Mouse (Mus musculus): ENCODE measurements around the gene Ccsap. TPM values are rescaled to one million over a fixed set of nuclear protein-coding genes. Genes with fewer than 3 reads are reported as not detected.

Gene Ccsap
- polyA plus RNA-seq, 1 experiment from 2014 or later, result 4.8 TPM

- peak; percentile 54; the same call in 1 of the 2 replicates for ATAC-seq
- Histone ChIP-seq H3K4me1 (ENCODE audit: control insufficient read depth, insufficient read depth, low read depth, low read length) (no peaks in the 10 kb centered on the region), H3K9ac (ENCODE audit: low read depth, low read length) (no peak overlapping the region), H3K4me3 (ENCODE audit: low read length) (no peak overlapping the region), H3K9me3 (ENCODE audit: control insufficient read depth, low read length) (no peaks in the 10 kb centered on the region), H3K4me2 (ENCODE audit: low read length) (no peak overlapping the region), H3K36me3 (ENCODE audit: control insufficient read depth, insufficient read depth, low read length) (no peaks in the 10 kb centered on the region), H3K27ac (ENCODE audit: low read depth, low read length) (no peak overlapping the region), H3K27me3 (replicated peaks; ENCODE audit: control insufficient read depth, insufficient read depth, low read length) (no peaks in the 10 kb centered on the region)
- 36% methylated on average over 5 of the region's 5 CpGs for WGBS
Measured at GRCm38 (mm10) chr8:123866971-123867370, 7.0 kb upstream of the Ccsap start.

- no peak overlapping the region for H3K9ac ChIP-seq (ENCODE audit: low read depth, low read length)
- H3K4me2 ChIP-seq (ENCODE audit: low read length), result no peak overlapping the region
- no peaks in the 10 kb centered on the region for H3K4me1 ChIP-seq (ENCODE audit: control insufficient read depth, insufficient read depth, low read depth, low read length)
- 82% methylated on average over 7 of the region's 7 CpGs for WGBS
- no peak for ATAC-seq
- H3K27me3 ChIP-seq (replicated peaks; ENCODE audit: control insufficient read depth, insufficient read depth, low read length), result no peaks in the 10 kb centered on the region; the same call in 1 of the 2 replicates
- H3K27ac ChIP-seq (ENCODE audit: low read depth, low read length), result no peak overlapping the region
- H3K4me3 ChIP-seq (ENCODE audit: low read length), result no peak overlapping the region
- no peaks in the 10 kb centered on the region for H3K9me3 ChIP-seq (ENCODE audit: control insufficient read depth, low read length)
- H3K36me3 ChIP-seq (ENCODE audit: control insufficient read depth, insufficient read depth, low read length), result no peaks in the 10 kb centered on the region
Measured at GRCm38 (mm10) chr8:123865786-123866185, 5.8 kb upstream of the Ccsap start.

- H3K27me3 ChIP-seq (replicated peaks; ENCODE audit: control insufficient read depth, insufficient read depth, low read length), result no peaks in the 10 kb centered on the region; the same call in 1 of the 2 replicates
- peak overlapping the region; percentile 98 for H3K4me3 ChIP-seq (ENCODE audit: low read length)
- no peak overlapping the region; the same call in 1 of the 2 replicates for H3K9ac ChIP-seq (ENCODE audit: low read depth, low read length)
- H3K4me1 ChIP-seq (ENCODE audit: control insufficient read depth, insufficient read depth, low read depth, low read length), result peaks cover 10% of the 10 kb centered on the region
- WGBS, result 72% methylated on average over 4 of the region's 4 CpGs
- no peak overlapping the region; the same call in 1 of the 2 replicates for H3K27ac ChIP-seq (ENCODE audit: low read depth, low read length)
- no peaks in the 10 kb centered on the region for H3K9me3 ChIP-seq (ENCODE audit: control insufficient read depth, low read length)
- H3K36me3 ChIP-seq (ENCODE audit: control insufficient read depth, insufficient read depth, low read length), result no peaks in the 10 kb centered on the region
- ATAC-seq, result no peak
- H3K4me2 ChIP-seq (ENCODE audit: low read length), result peak overlapping the region; percentile 94
Measured at GRCm38 (mm10) chr8:123860386-123860785, 377 bp upstream of the Ccsap start.

- Histone ChIP-seq H3K4me2 (ENCODE audit: low read length) (peak overlapping the region; percentile 94), H3K27me3 (replicated peaks; ENCODE audit: control insufficient read depth, insufficient read depth, low read length) (no peaks in the 10 kb centered on the region; the same call in 1 of the 2 replicates), H3K4me3 (ENCODE audit: low read length) (peak overlapping the region; percentile 98), H3K36me3 (ENCODE audit: control insufficient read depth, insufficient read depth, low read length) (no peaks in the 10 kb centered on the region), H3K9me3 (ENCODE audit: control insufficient read depth, low read length) (no peaks in the 10 kb centered on the region), H3K4me1 (ENCODE audit: control insufficient read depth, insufficient read depth, low read depth, low read length) (peaks cover 10% of the 10 kb centered on the region), H3K9ac (ENCODE audit: low read depth, low read length) (peak overlapping the region; percentile 89), H3K27ac (ENCODE audit: low read depth, low read length) (peak overlapping the region; percentile 90)
- peak; percentile 96 for ATAC-seq
- 0% methylated on average over 61 of the region's 79 CpGs for WGBS
Measured at GRCm38 (mm10) chr8:123858941-123859647, 915 bp downstream of the Ccsap start.

GRCm38 (mm10) chr8:123858574-123858940 is 1.5 kb downstream of the Ccsap start:
- ATAC-seq, result peak; percentile 9; the same call in 1 of the 2 replicates
- peak overlapping the region; percentile 98 for H3K4me3 ChIP-seq (ENCODE audit: low read length)
- H3K27me3 ChIP-seq (replicated peaks; ENCODE audit: control insufficient read depth, insufficient read depth, low read length), result no peaks in the 10 kb centered on the region; the same call in 1 of the 2 replicates
- under 1% methylated on average over 17 of the region's 17 CpGs for WGBS
- H3K4me1 ChIP-seq (ENCODE audit: control insufficient read depth, insufficient read depth, low read depth, low read length), result peaks cover 10% of the 10 kb centered on the region
- H3K36me3 ChIP-seq (ENCODE audit: control insufficient read depth, insufficient read depth, low read length), result no peaks in the 10 kb centered on the region
- H3K9ac ChIP-seq (ENCODE audit: low read depth, low read length), result peak overlapping the region; percentile 89
- peak overlapping the region; percentile 90; the same call in 1 of the 2 replicates for H3K27ac ChIP-seq (ENCODE audit: low read depth, low read length)
- H3K9me3 ChIP-seq (ENCODE audit: control insufficient read depth, low read length), result no peaks in the 10 kb centered on the region
- peak overlapping the region; percentile 94 for H3K4me2 ChIP-seq (ENCODE audit: low read length)

GRCm38 (mm10) chr8:123857361-123857760 is 2.6 kb downstream of the Ccsap start:
- Histone ChIP-seq H3K9me3 (ENCODE audit: control insufficient read depth, low read length) (no peaks in the 10 kb centered on the region), H3K27ac (ENCODE audit: low read depth, low read length) (no peak overlapping the region), H3K9ac (ENCODE audit: low read depth, low read length) (no peak overlapping the region), H3K4me3 (ENCODE audit: low read length) (no peak overlapping the region), H3K36me3 (ENCODE audit: control insufficient read depth, insufficient read depth, low read length) (no peaks in the 10 kb centered on the region), H3K4me1 (ENCODE audit: control insufficient read depth, insufficient read depth, low read depth, low read length) (peaks cover 10% of the 10 kb centered on the region), H3K27me3 (replicated peaks; ENCODE audit: control insufficient read depth, insufficient read depth, low read length) (no peaks in the 10 kb centered on the region; the same call in 1 of the 2 replicates), H3K4me2 (ENCODE audit: low read length) (no peak overlapping the region; the same call in 1 of the 2 replicates)
- no peak for ATAC-seq
- WGBS, result 77% methylated on average over 3 of the region's 3 CpGs

- Histone ChIP-seq H3K4me1 (ENCODE audit: control insufficient read depth, insufficient read depth, low read depth, low read length) (peaks cover 10% of the 10 kb centered on the region), H3K4me3 (ENCODE audit: low read length) (no peak overlapping the region), H3K36me3 (ENCODE audit: control insufficient read depth, insufficient read depth, low read length) (no peaks in the 10 kb centered on the region), H3K9me3 (ENCODE audit: control insufficient read depth, low read length) (no peaks in the 10 kb centered on the region), H3K27ac (ENCODE audit: low read depth, low read length) (no peak overlapping the region), H3K9ac (ENCODE audit: low read depth, low read length) (no peak overlapping the region), H3K27me3 (replicated peaks; ENCODE audit: control insufficient read depth, insufficient read depth, low read length) (no peaks in the 10 kb centered on the region), H3K4me2 (ENCODE audit: low read length) (no peak overlapping the region)
- no peak for ATAC-seq
- 89% methylated on average over 9 of the region's 9 CpGs for WGBS
Measured at GRCm38 (mm10) chr8:123854733-123855475, 5.1 kb downstream of the Ccsap start.

- Histone ChIP-seq H3K9me3 (ENCODE audit: control insufficient read depth, low read length) (no peaks in the 10 kb centered on the region), H3K4me3 (ENCODE audit: low read length) (no peak overlapping the region), H3K27ac (ENCODE audit: low read depth, low read length) (no peak overlapping the region), H3K27me3 (replicated peaks; ENCODE audit: control insufficient read depth, insufficient read depth, low read length) (no peaks in the 10 kb centered on the region), H3K9ac (ENCODE audit: low read depth, low read length) (no peak overlapping the region), H3K4me2 (ENCODE audit: low read length) (no peak overlapping the region), H3K36me3 (ENCODE audit: control insufficient read depth, insufficient read depth, low read length) (no peaks in the 10 kb centered on the region), H3K4me1 (ENCODE audit: control insufficient read depth, insufficient read depth, low read depth, low read length) (peaks cover 10% of the 10 kb centered on the region)
- WGBS, result 92% methylated on average over 1 of the region's 1 CpGs
- ATAC-seq, result no peak
Measured at GRCm38 (mm10) chr8:123854252-123854651, 5.8 kb downstream of the Ccsap start.

GRCm38 (mm10) chr8:123851590-123851989 is 8.4 kb downstream of the Ccsap start:
- no peak overlapping the region for H3K27ac ChIP-seq (ENCODE audit: low read depth, low read length)
- no peak overlapping the region for H3K9ac ChIP-seq (ENCODE audit: low read depth, low read length)
- H3K4me2 ChIP-seq (ENCODE audit: low read length), result no peak overlapping the region
- H3K4me3 ChIP-seq (ENCODE audit: low read length), result no peak overlapping the region
- WGBS, result 59% methylated on average over 5 of the region's 5 CpGs
- no peaks in the 10 kb centered on the region for H3K36me3 ChIP-seq (ENCODE audit: control insufficient read depth, insufficient read depth, low read length)
- no peaks in the 10 kb centered on the region for H3K9me3 ChIP-seq (ENCODE audit: control insufficient read depth, low read length)
- no peaks in the 10 kb centered on the region for H3K4me1 ChIP-seq (ENCODE audit: control insufficient read depth, insufficient read depth, low read depth, low read length)
- ATAC-seq, result no peak
- no peaks in the 10 kb centered on the region for H3K27me3 ChIP-seq (replicated peaks; ENCODE audit: control insufficient read depth, insufficient read depth, low read length)
